Mouse (Mus musculus) thymus, postnatal 0 days (tissue): ENCODE results near the gene Pygm. TPM values are rescaled to one million over a fixed set of nuclear protein-coding genes. Genes with fewer than 3 reads are reported as not detected.

Experiments
- DNase-seq: peaks from one replicate; pipeline ENCODE4 v3.0.0-alpha.2; 2015; ENCODE audit warnings: low spot score
- microRNA-seq: library from miRNA; unstranded; fragments of <30 nt; microRNA quantifications from one replicate; pipeline ENCODE4, GENCODE M21; 2016; ENCODE audit warnings: borderline number of aligned reads
- polyA plus RNA-seq: library from polyadenylated mRNA; unstranded; fragments of >200 nt; fragmentation: Nextera tagmentation; extraction: Ambion mirVana; gene quantifications from 2 replicates; pipeline ENCODE4 v1.2.1, GENCODE M21; 2015

Gene Pygm
- polyA plus RNA-seq, 1 experiment from 2014 or later = 6.3 TPM

GRCm38 (mm10) chr19:6427653-6428434 is 43.6 kb downstream of the Pygm start:
- DNase-seq = no peak

GRCm38 (mm10) chr19:6428501-6429200 is 44.5 kb downstream of the Pygm start:
- peak; percentile 73 for DNase-seq

GRCm38 (mm10) chr19:6443016-6443415 is 58.8 kb downstream of the Pygm start:
- no peak for DNase-seq

- DNase-seq = no peak
Measured at GRCm38 (mm10) chr19:6445761-6446423, 61.7 kb downstream of the Pygm start.

- no peak for DNase-seq
Measured at GRCm38 (mm10) chr19:6446736-6447437, 62.7 kb downstream of the Pygm start.

Small RNA genes lying within 50 kb of the gene (microRNA-seq; reads per million reads assigned to microRNA genes)
- not detected for gene Mir6989

Other genes with a start within 250 kb of the Pygm start
- gene Batf2, start 243.4 kb upstream of the Pygm start, polyA plus RNA-seq = 0.48 and 0.57 TPM in 2 replicates
- 57.2 and 57.4 TPM in 2 replicates for gene Arl2, start 242.9 kb upstream of the Pygm start, polyA plus RNA-seq
- gene Majin, start 200.0 kb upstream of the Pygm start, polyA plus RNA-seq = 0.47 and 0.50 TPM in 2 replicates
- 3.6 and 4.0 TPM in 2 replicates for gene Gpha2, start 158.0 kb upstream of the Pygm start, polyA plus RNA-seq
- gene Ppp2r5b, start 148.5 kb upstream of the Pygm start, polyA plus RNA-seq = 8.9 TPM in 2 replicates
- gene Atg2a, start 142.7 kb upstream of the Pygm start, polyA plus RNA-seq = 5.6 and 6.5 TPM in 2 replicates
- 29.5 and 29.9 TPM in 2 replicates for gene Ehd1, start 107.7 kb upstream of the Pygm start, polyA plus RNA-seq
- gene Cdc42bpg, start 77.9 kb upstream of the Pygm start, polyA plus RNA-seq = 0.37 and 0.52 TPM in 2 replicates
- 54.0 and 54.2 TPM in 2 replicates for gene Men1, start 49.4 kb upstream of the Pygm start, polyA plus RNA-seq
- gene Map4k2, start 43.3 kb upstream of the Pygm start, polyA plus RNA-seq = 49.6 and 57.3 TPM in 2 replicates
- 104 and 126 TPM in 2 replicates for gene Sf1, start 20.7 kb upstream of the Pygm start, polyA plus RNA-seq
- 195 and 206 TPM in 2 replicates for gene Rasgrp2, start 14.9 kb downstream of the Pygm start, polyA plus RNA-seq
- gene Nrxn2, start 34.3 kb downstream of the Pygm start, polyA plus RNA-seq = 0.10 and 0.24 TPM in 2 replicates
- gene Slc22a12, start 158.6 kb downstream of the Pygm start, polyA plus RNA-seq = not detected in 2 replicates